Mouse (Mus musculus) forebrain, embryonic 15.5 days (tissue): ENCODE data around the gene Slc5a9. TPM values are rescaled to one million over a fixed set of nuclear protein-coding genes. Genes with fewer than 3 reads are reported as not detected.
"Not testable (repeated sequence)": the region's sequence is repeated elsewhere in the genome, so short reads cannot be mapped to it uniquely, and the experiment has no call there.

ENCODE experiments used
- ATAC-seq: fragments of 200-750 bp; cut with Nextera tagmentation; replicated peaks from 2 replicates; pipeline ENCODE4 v1.8.0; 2017; ENCODE audit warnings: mild to moderate bottlenecking, moderate TSS enrichment, moderate library complexity
- H3K27ac ChIP-seq: fragments of 300-500 bp; sonication (generic); replicated peaks from 2 replicates; pipeline ENCODE4 v1.5.1; 2015; ENCODE audit warnings: mild to moderate bottlenecking, inconsistent platforms
- H3K27me3 ChIP-seq: fragments of 300-500 bp; sonication (generic); 2 replicates; pipeline ENCODE4 v1.6.1; 2015; ENCODE audit warnings: inconsistent platforms
- H3K36me3 ChIP-seq: fragments of 300-500 bp; sonication (generic); 2 replicates; pipeline ENCODE4 v1.6.1; 2015; ENCODE audit warnings: mild to moderate bottlenecking, inconsistent platforms
- H3K4me1 ChIP-seq: fragments of 300-500 bp; sonication (generic); 2 replicates; pipeline ENCODE4 v1.6.1; 2015; ENCODE audit warnings: inconsistent platforms
- H3K4me2 ChIP-seq: fragments of 300-500 bp; sonication (generic); replicated peaks from 2 replicates; pipeline ENCODE4 v1.6.1; 2015; ENCODE audit warnings: mild to moderate bottlenecking, inconsistent platforms
- H3K4me3 ChIP-seq: fragments of 300-500 bp; sonication (generic); 2 replicates; pipeline ENCODE4 v1.5.1; 2015; ENCODE audit warnings: mild to moderate bottlenecking, inconsistent platforms
- H3K9ac ChIP-seq: fragments of 300-500 bp; sonication (generic); replicated peaks from 2 replicates; pipeline ENCODE4 v1.6.1; 2015; ENCODE audit warnings: mild to moderate bottlenecking, inconsistent platforms
- H3K9me3 ChIP-seq: fragments of 300-500 bp; sonication (generic); 2 replicates; pipeline ENCODE4 v1.6.1; 2016; ENCODE audit warnings: inconsistent platforms
- WGBS: fragments of 180-500 bp; shearing (Covaris S2); methylation state at CpG from one replicate; pipeline ENCODE4 v1.1.7; 2015; ENCODE audit warnings: mixed read lengths; 5-methylcytosine and 5-hydroxymethylcytosine counted together
- polyA plus RNA-seq: library from polyadenylated mRNA; unstranded; fragments of >200 nt; fragmentation: Nextera tagmentation; extraction: Ambion mirVana; gene quantifications from 2 replicates; pipeline ENCODE4 v1.2.1, GENCODE M21; 2015

The Slc5a9 gene
- not detected in 2 replicates for polyA plus RNA-seq

GRCm38 (mm10) chr4:111902775-111903174 is at the start of gene Slc5a9:
Gene Slc5a9 (minus strand): TSS chr4:111902918.
- Histone ChIP-seq H3K4me3 (no peak within 1 kb of the TSS), H3K9ac (no peak within 1 kb of the TSS), H3K9me3 (no peaks in the 10 kb centered on the region), H3K4me1 (no peaks in the 10 kb centered on the region), H3K27ac (no peak within 1 kb of the TSS), H3K36me3 (no peaks in the 10 kb centered on the region), H3K27me3 (no peaks in the 10 kb centered on the region), H3K4me2 (no peak within 1 kb of the TSS)
- no peak for ATAC-seq

GRCm38 (mm10) chr4:111919092-111919491 is 16.4 kb upstream of the Slc5a9 start, which contains the start of gene Skint8:
Gene Skint8 (plus strand): TSS chr4:111919392.
- Histone ChIP-seq H3K4me2 (no peak within 1 kb of the TSS), H3K4me3 (no peak within 1 kb of the TSS), H3K9ac (no peak within 1 kb of the TSS), H3K9me3 (no peaks in the 10 kb centered on the region), H3K27me3 (no peaks in the 10 kb centered on the region), H3K27ac (no peak within 1 kb of the TSS), H3K4me1 (no peaks in the 10 kb centered on the region), H3K36me3 (no peaks in the 10 kb centered on the region)
- 93% methylated on average over 1 of the region's 1 CpGs for WGBS
- ATAC-seq, result no peak

- Histone ChIP-seq H3K4me1 (no peaks in the 10 kb centered on the region), H3K9ac (no peak overlapping the region), H3K27me3 (no peaks in the 10 kb centered on the region), H3K36me3 (no peaks in the 10 kb centered on the region), H3K4me3 (no peak overlapping the region), H3K9me3 (no peaks in the 10 kb centered on the region), H3K4me2 (no peak overlapping the region), H3K27ac (no peak overlapping the region)
- 38% methylated on average over 2 of the region's 2 CpGs for WGBS
- peak; percentile 69 for ATAC-seq
These were observed 5.2 kb upstream of the Slc5a9 start for GRCm38 (mm10) chr4:111907926-111908325.

- no peaks in the 10 kb centered on the region for H3K9me3 ChIP-seq
- ATAC-seq, result no peak
- 66% methylated on average over 1 of the region's 1 CpGs for WGBS
These were observed 1.2 kb downstream of the Slc5a9 start for GRCm38 (mm10) chr4:111901473-111901872.

GRCm38 (mm10) chr4:111900491-111900890 is 2.2 kb downstream of the Slc5a9 start:
- ATAC-seq, H3K4me3 ChIP-seq: not testable (repeated sequence)
- WGBS, result 77% methylated on average over 1 of the region's 1 CpGs

More at GRCm38 (mm10) chr4:111901473-111901872, 1.2 kb downstream of the Slc5a9 start:
- no peak overlapping the region for H3K27ac ChIP-seq
- no peak overlapping the region for H3K4me3 ChIP-seq
- no peaks in the 10 kb centered on the region for H3K27me3 ChIP-seq
- no peak overlapping the region for H3K4me2 ChIP-seq
- H3K4me1 ChIP-seq, result no peaks in the 10 kb centered on the region
- H3K9ac ChIP-seq, result no peak overlapping the region
- no peaks in the 10 kb centered on the region for H3K36me3 ChIP-seq

GRCm38 (mm10) chr4:111898566-111898965 is 4.2 kb downstream of the Slc5a9 start:
- Histone ChIP-seq H3K4me3 (no peak overlapping the region), H3K27ac (no peak overlapping the region), H3K4me2 (no peak overlapping the region), H3K9me3 (no peaks in the 10 kb centered on the region), H3K4me1 (no peaks in the 10 kb centered on the region), H3K27me3 (no peaks in the 10 kb centered on the region), H3K9ac (no peak overlapping the region), H3K36me3 (no peaks in the 10 kb centered on the region)
- 63% methylated on average over 4 of the region's 4 CpGs for WGBS
- ATAC-seq, result no peak

More at GRCm38 (mm10) chr4:111900491-111900890, 2.2 kb downstream of the Slc5a9 start:
- not testable (repeated sequence) for H3K27ac ChIP-seq, H3K4me2 ChIP-seq, H3K4me1 ChIP-seq, H3K9me3 ChIP-seq, H3K36me3 ChIP-seq, H3K9ac ChIP-seq, H3K27me3 ChIP-seq

- ATAC-seq, result no peak
- Histone ChIP-seq H3K4me1 (no peaks in the 10 kb centered on the region), H3K36me3 (no peaks in the 10 kb centered on the region), H3K4me2 (no peak overlapping the region), H3K27me3 (no peaks in the 10 kb centered on the region), H3K4me3 (no peak overlapping the region), H3K9me3 (no peaks in the 10 kb centered on the region), H3K9ac (no peak overlapping the region), H3K27ac (no peak overlapping the region)
- 60% methylated on average over 1 of the region's 1 CpGs for WGBS
These were observed 5.0 kb downstream of the Slc5a9 start for GRCm38 (mm10) chr4:111897755-111898154.

GRCm38 (mm10) chr4:111892138-111892537 is 10.6 kb downstream of the Slc5a9 start:
- no peaks in the 10 kb centered on the region for H3K27me3 ChIP-seq
- H3K4me2 ChIP-seq, result no peak overlapping the region
- no peak overlapping the region for H3K27ac ChIP-seq
- H3K9ac ChIP-seq, result no peak overlapping the region
- H3K4me1 ChIP-seq, result no peaks in the 10 kb centered on the region
- ATAC-seq, result no peak
- no peak overlapping the region for H3K4me3 ChIP-seq
- no peaks in the 10 kb centered on the region for H3K9me3 ChIP-seq
- no peaks in the 10 kb centered on the region for H3K36me3 ChIP-seq

GRCm38 (mm10) chr4:111886607-111887006 is 16.1 kb downstream of the Slc5a9 start:
- no peak overlapping the region for H3K9ac ChIP-seq
- H3K36me3 ChIP-seq, result no peaks in the 10 kb centered on the region
- no peaks in the 10 kb centered on the region for H3K27me3 ChIP-seq
- no peaks in the 10 kb centered on the region for H3K4me1 ChIP-seq
- no peak overlapping the region for H3K27ac ChIP-seq
- peak; percentile 90 for ATAC-seq
- H3K4me2 ChIP-seq, result no peak overlapping the region
- no peak overlapping the region for H3K4me3 ChIP-seq
- 23% methylated on average over 4 of the region's 4 CpGs for WGBS
- H3K9me3 ChIP-seq, result no peaks in the 10 kb centered on the region

GRCm38 (mm10) chr4:111886018-111886417 is 16.7 kb downstream of the Slc5a9 start:
- peak; percentile 65 for ATAC-seq
- Histone ChIP-seq H3K36me3 (no peaks in the 10 kb centered on the region), H3K4me2 (no peak overlapping the region), H3K9me3 (no peaks in the 10 kb centered on the region), H3K27ac (no peak overlapping the region), H3K27me3 (no peaks in the 10 kb centered on the region), H3K9ac (no peak overlapping the region), H3K4me1 (no peaks in the 10 kb centered on the region), H3K4me3 (no peak overlapping the region)
- WGBS, result 11% methylated on average over 7 of the region's 7 CpGs

GRCm38 (mm10) chr4:111883543-111883942 is 19.2 kb downstream of the Slc5a9 start:
- WGBS, result 93% methylated on average over 12 of the region's 12 CpGs
- no peak for ATAC-seq
- Histone ChIP-seq H3K4me3 (no peak overlapping the region), H3K27me3 (no peaks in the 10 kb centered on the region), H3K9ac (no peak overlapping the region), H3K27ac (no peak overlapping the region), H3K4me1 (no peaks in the 10 kb centered on the region), H3K9me3 (no peaks in the 10 kb centered on the region), H3K4me2 (no peak overlapping the region), H3K36me3 (no peaks in the 10 kb centered on the region)

- H3K9me3 ChIP-seq, result no peaks in the 10 kb centered on the region
- no peak for ATAC-seq
- H3K27ac ChIP-seq, result no peak overlapping the region
- no peak overlapping the region for H3K4me3 ChIP-seq
- H3K36me3 ChIP-seq, result no peaks in the 10 kb centered on the region
- H3K4me1 ChIP-seq, result no peaks in the 10 kb centered on the region
- H3K4me2 ChIP-seq, result no peak overlapping the region
- WGBS, result 48% methylated on average over 4 of the region's 4 CpGs
- no peak overlapping the region for H3K9ac ChIP-seq
- H3K27me3 ChIP-seq, result no peaks in the 10 kb centered on the region
These were observed 22.4 kb downstream of the Slc5a9 start for GRCm38 (mm10) chr4:111880112-111880875.
